Mouse (Mus musculus) urinary bladder, postnatal 10 days (tissue): ENCODE results near the gene Chrna1.
A peak's percentile ranks its signal among the peaks of the same experiment; 100 is the strongest.

Experiments used
- DNase-seq: peaks from one replicate; pipeline ENCODE4 v3.0.0; 2022; ENCODE audit warnings: low spot score

Chrna1 gene

GRCm38 (mm10) chr2:73591246-73591645 is 11.1 kb upstream of the Chrna1 start:
- no peak for DNase-seq

- DNase-seq = no peak
Measured at GRCm38 (mm10) chr2:73590106-73590505, 10.0 kb upstream of the Chrna1 start.

- DNase-seq = no peak
Measured at GRCm38 (mm10) chr2:73588951-73589350, 8.8 kb upstream of the Chrna1 start.

GRCm38 (mm10) chr2:73587109-73587506 is 7.0 kb upstream of the Chrna1 start:
- no peak for DNase-seq

GRCm38 (mm10) chr2:73586392-73587108 is 6.4 kb upstream of the Chrna1 start:
- DNase-seq = no peak

GRCm38 (mm10) chr2:73585347-73585831 is 5.3 kb upstream of the Chrna1 start:
- no peak for DNase-seq

GRCm38 (mm10) chr2:73584645-73585346 is 4.7 kb upstream of the Chrna1 start:
- DNase-seq = peak; percentile 32

- DNase-seq = no peak
Measured at GRCm38 (mm10) chr2:73580720-73581119, 582 bp upstream of the Chrna1 start.

GRCm38 (mm10) chr2:73579168-73579567 is 970 bp downstream of the Chrna1 start:
- no peak for DNase-seq

- DNase-seq = no peak
Measured at GRCm38 (mm10) chr2:73574418-73574817, 5.7 kb downstream of the Chrna1 start.

- no peak for DNase-seq
Measured at GRCm38 (mm10) chr2:73573556-73573955, 6.6 kb downstream of the Chrna1 start.

GRCm38 (mm10) chr2:73572539-73573372 is 7.4 kb downstream of the Chrna1 start:
- DNase-seq = no peak

- no peak for DNase-seq
Measured at GRCm38 (mm10) chr2:73571901-73572300, 8.2 kb downstream of the Chrna1 start.

- DNase-seq = no peak
Measured at GRCm38 (mm10) chr2:73571304-73571703, 8.8 kb downstream of the Chrna1 start.

- DNase-seq = no peak
Measured at GRCm38 (mm10) chr2:73566989-73567605, 13.0 kb downstream of the Chrna1 start.

- DNase-seq = no peak
Measured at GRCm38 (mm10) chr2:73566162-73566561, 14.0 kb downstream of the Chrna1 start.

GRCm38 (mm10) chr2:73563690-73564089 is 16.4 kb downstream of the Chrna1 start:
- no peak for DNase-seq

GRCm38 (mm10) chr2:73562656-73563055 is 17.5 kb downstream of the Chrna1 start:
- no peak for DNase-seq

- DNase-seq = no peak
Measured at GRCm38 (mm10) chr2:73561665-73562063, 18.5 kb downstream of the Chrna1 start.

- DNase-seq = no peak
Measured at GRCm38 (mm10) chr2:73560899-73561664, 19.1 kb downstream of the Chrna1 start.

GRCm38 (mm10) chr2:73560445-73560844 is 19.7 kb downstream of the Chrna1 start:
- no peak for DNase-seq
